Mouse (Mus musculus): ENCODE results near the gene Bag3.

DNA sequence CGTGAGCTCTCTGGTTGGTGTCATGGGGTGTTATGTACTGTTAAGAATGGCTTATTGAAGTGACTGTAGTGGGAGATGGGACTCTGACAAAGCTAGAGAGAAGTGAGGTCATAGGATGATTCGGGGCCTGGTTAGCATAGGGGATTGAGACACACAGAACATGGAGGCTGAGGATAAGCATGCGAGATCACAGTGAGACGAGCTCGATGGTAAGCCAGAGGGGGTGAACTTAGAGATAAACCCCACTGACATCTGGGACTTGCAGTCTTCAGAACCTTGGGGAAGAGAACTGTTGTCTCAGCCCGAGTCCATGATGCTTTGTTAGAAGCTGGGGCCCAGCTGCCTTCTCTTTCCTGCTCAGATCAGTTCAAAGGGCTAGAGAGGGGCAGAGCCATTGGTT lies 56.9 kb downstream of the Bag3 start:
- TF ChIP-seq CHD2 (IDR thresholded peaks at IDR 0.05; ENCODE audit: low read length) (no peak), CTCF (conservative IDR thresholded peaks at IDR 0.05 in 1 of 2, IDR thresholded peaks at IDR 0.05 in 1 of 2; ENCODE audit: low read depth in 2 of 2, low read length in 2 of 2) (no peak), EP300 (IDR thresholded peaks at IDR 0.05; ENCODE audit: low read length) (no peak), MXI1 (IDR thresholded peaks at IDR 0.05; ENCODE audit: low read depth, low read length) (no peak), USF2 (conservative IDR thresholded peaks at IDR 0.05; ENCODE audit: low read depth, low read length) (no peak), POLR2A (IDR thresholded peaks at IDR 0.05; ENCODE audit: low read depth, low read length) (no peak), SIN3A (IDR thresholded peaks at IDR 0.05; ENCODE audit: low read length) (no peak), TBP (conservative IDR thresholded peaks at IDR 0.05; ENCODE audit: low read depth, low read length) (no peak), RCOR1 (conservative IDR thresholded peaks at IDR 0.05; ENCODE audit: low read depth, low read length) (no peak), JUND (conservative IDR thresholded peaks at IDR 0.05; ENCODE audit: low read depth, low read length) (no peak), KAT2A (IDR thresholded peaks at IDR 0.05; ENCODE audit: insufficient replicate concordance, low read length) (no peak)
